Mouse (Mus musculus) liver, embryonic 11.5 days (tissue): ENCODE measurements around the gene Noto. TPM values are rescaled to one million over a fixed set of nuclear protein-coding genes. Genes with fewer than 3 reads are reported as not detected.

Experiments
- ATAC-seq: fragments of 200-750 bp; cut with Nextera tagmentation; replicated peaks from 2 replicates; pipeline ENCODE4 v1.8.0; 2017; ENCODE audit warnings: moderate number of reproducible peaks, mild to moderate bottlenecking, moderate TSS enrichment, moderate library complexity; ENCODE audit not compliant: low FRiP score
- DNase-seq: peaks from one replicate; pipeline ENCODE4 v3.0.0-alpha.2; 2017; ENCODE audit warnings: low spot score
- H3K27ac ChIP-seq: fragments of 300-500 bp; sonication (generic); 2 replicates; pipeline ENCODE4 v1.5.1; 2014; ENCODE audit warnings: mild to moderate bottlenecking, low read depth, low read length, control low read depth
- H3K27me3 ChIP-seq: fragments of 300-500 bp; sonication (generic); replicated peaks from 2 replicates; pipeline ENCODE4 v1.6.1; 2014; ENCODE audit warnings: low read length, mixed read lengths; ENCODE audit not compliant: control insufficient read depth, insufficient read depth
- H3K36me3 ChIP-seq: fragments of 300-500 bp; sonication (generic); 2 replicates; pipeline ENCODE4 v1.6.1; 2014; ENCODE audit warnings: mild to moderate bottlenecking, low read length, moderate library complexity, mixed read lengths; ENCODE audit not compliant: control insufficient read depth, insufficient read depth
- H3K4me1 ChIP-seq: fragments of 300-500 bp; sonication (generic); replicated peaks from 2 replicates; pipeline ENCODE4 v1.6.1; 2014; ENCODE audit warnings: low read length, mixed read lengths; ENCODE audit not compliant: control insufficient read depth, insufficient read depth
- H3K4me2 ChIP-seq: fragments of 300-500 bp; sonication (generic); 2 replicates; pipeline ENCODE4 v1.6.1; 2014; ENCODE audit warnings: mild to moderate bottlenecking, control low read depth, moderate library complexity
- H3K4me3 ChIP-seq: fragments of 300-500 bp; sonication (generic); 2 replicates; pipeline ENCODE4 v1.5.1; 2014; ENCODE audit warnings: low read depth, low read length, control low read depth
- H3K9ac ChIP-seq: fragments of 300-500 bp; sonication (generic); 2 replicates; pipeline ENCODE4 v1.6.1; 2014; ENCODE audit warnings: low read depth, low read length, control low read depth
- H3K9me3 ChIP-seq: fragments of 300-500 bp; sonication (generic); 2 replicates; pipeline ENCODE4 v1.6.1; 2016; ENCODE audit warnings: low read length, inconsistent platforms, mixed read lengths; ENCODE audit not compliant: control insufficient read depth
- WGBS: fragments of 180-500 bp; shearing (Covaris S2); extraction: QIAGEN DNeasy Blood & Tissue Kit; methylation state at CpG from one replicate; pipeline ENCODE4 v1.1.7; 2014; 5-methylcytosine and 5-hydroxymethylcytosine counted together
- polyA plus RNA-seq: library from polyadenylated mRNA; unstranded; fragments of >200 nt; fragmentation: Nextera tagmentation; extraction: Ambion mirVana; gene quantifications from 2 replicates; pipeline ENCODE4 v1.2.1, GENCODE M21; 2014

The Noto gene
- polyA plus RNA-seq: not detected in 2 replicates

DNA sequence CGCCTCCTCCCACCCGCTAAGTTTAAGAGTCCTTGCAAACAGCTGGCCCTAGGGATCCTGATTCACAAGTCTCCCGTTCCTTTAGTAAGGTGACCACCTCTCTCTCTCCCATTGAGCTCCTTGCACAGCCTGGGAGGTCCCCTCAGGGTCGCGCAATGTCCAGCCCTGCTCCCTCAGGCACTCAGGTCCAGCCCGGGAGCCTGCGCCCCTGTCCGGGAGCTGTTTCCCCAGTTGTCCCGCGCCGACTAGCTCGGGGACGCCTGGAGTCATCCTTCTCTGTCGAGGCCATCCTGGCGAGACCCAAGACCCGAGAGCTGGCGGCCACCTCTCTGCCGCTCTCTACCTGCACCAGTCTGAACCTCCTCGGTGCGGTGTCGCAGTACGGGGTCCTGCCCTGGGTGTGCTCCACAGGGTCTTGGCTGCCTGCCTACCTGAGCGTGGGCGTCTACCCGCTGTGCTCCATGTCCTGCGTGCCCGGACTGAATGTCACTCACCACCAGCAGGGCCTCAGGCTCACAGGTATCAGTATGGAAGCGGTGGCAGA, at the start of gene Noto:
Gene Noto, plus strand, starts transcription at position 51 of the 544 bp plus-strand sequence.
- Histone ChIP-seq H3K4me2 (peak within 1 kb of the TSS; percentile 29; the same call in 1 of the 2 replicates), H3K36me3 (no peaks in the 10 kb centered on the region), H3K9ac (no peak within 1 kb of the TSS), H3K9me3 (no peaks in the 10 kb centered on the region), H3K27ac (no peak within 1 kb of the TSS), H3K27me3 (peaks cover 31% of the 10 kb centered on the region), H3K4me3 (no peak within 1 kb of the TSS), H3K4me1 (no peaks in the 10 kb centered on the region)
- WGBS: 19% methylated on average over 28 of the region's 28 CpGs
- no peak for DNase-seq
- ATAC-seq: no peak

DNA sequence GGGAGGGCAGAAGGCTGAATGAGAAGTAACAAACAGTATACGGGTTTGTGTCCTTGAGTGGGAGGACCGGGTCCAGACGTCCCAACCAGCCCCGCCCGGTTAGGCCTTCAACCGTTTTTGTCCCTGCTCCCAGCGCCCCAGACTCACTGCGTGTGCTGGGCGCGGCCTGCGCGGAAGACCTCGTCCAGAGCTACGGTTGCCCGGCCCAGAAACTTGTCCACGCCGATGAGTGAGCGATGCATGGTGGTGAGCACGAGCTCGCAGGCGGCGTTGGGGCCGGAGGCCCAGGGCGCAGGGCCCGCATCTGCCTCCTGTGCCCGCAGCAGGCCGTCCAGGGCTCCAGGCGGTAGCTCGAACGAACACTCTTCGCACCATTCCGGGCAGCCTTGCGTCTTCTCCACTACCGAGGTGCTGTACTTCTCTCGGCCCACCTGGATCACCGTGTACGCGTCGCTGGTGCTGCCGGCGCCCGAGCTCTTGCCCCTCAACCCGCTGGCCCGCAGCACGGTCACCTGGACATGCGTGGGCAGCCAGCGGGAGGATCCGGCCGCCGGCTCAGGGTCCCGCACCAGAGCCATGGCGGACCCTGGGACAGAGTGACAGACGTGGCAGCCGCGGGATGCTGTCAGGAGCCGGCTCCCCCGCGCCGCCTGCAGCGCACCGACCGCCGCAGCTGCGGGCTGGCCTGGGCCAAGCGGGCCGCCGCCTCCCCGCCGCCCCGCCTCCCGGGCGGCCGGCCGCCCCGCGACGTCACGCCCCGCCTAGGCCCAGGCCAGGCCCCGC, 49.5 kb upstream of the Noto start, which contains the start of gene Rab11fip5:
Gene Rab11fip5, minus strand, starts transcription at position 684 of the 783 bp plus-strand sequence.
- DNase-seq: peak; percentile 54
- no peak within 1 kb of the TSS for H3K27ac ChIP-seq
- H3K36me3 ChIP-seq: no peaks in the 10 kb centered on the region
- peak within 1 kb of the TSS; percentile 68 for H3K4me3 ChIP-seq
- peak within 1 kb of the TSS; percentile 100 for H3K4me2 ChIP-seq
- ATAC-seq: peak; percentile 16; the same call in 1 of the 2 replicates
- peaks cover 2% of the 10 kb centered on the region; the same call in 1 of the 2 replicates for H3K27me3 ChIP-seq
- H3K9ac ChIP-seq: peak within 1 kb of the TSS; percentile 66
- WGBS: 4% methylated on average over 80 of the region's 80 CpGs
- H3K9me3 ChIP-seq: no peaks in the 10 kb centered on the region
- H3K4me1 ChIP-seq: peaks cover 22% of the 10 kb centered on the region

DNA sequence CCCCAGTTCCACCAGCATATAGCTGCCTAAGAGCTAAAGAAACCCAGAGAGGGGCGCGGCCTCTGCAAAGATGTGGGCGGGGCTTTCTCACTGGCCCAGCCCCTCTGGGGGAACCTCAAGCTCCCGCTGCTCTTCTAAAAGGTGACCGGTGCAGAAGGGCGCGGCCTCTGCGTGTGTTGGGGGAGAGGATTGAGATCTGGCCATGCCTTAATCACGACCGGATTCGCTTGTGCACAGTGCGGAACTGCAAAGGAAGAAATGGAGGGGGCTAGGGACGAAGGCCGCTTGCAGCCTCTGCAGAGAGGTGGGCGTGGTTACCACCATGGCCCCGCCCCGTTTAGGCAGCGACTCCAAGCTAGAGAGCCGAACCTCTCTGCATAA, 49.0 kb upstream of the Noto start:
- H3K4me3 ChIP-seq: peak overlapping the region; percentile 68
- H3K27me3 ChIP-seq: peaks cover 2% of the 10 kb centered on the region; the same call in 1 of the 2 replicates
- WGBS: under 1% methylated on average over 19 of the region's 19 CpGs
- H3K27ac ChIP-seq: no peak overlapping the region
- peak overlapping the region; percentile 100 for H3K4me2 ChIP-seq
- peaks cover 20% of the 10 kb centered on the region for H3K4me1 ChIP-seq
- peak overlapping the region; percentile 13; the same call in 1 of the 2 replicates for H3K9ac ChIP-seq
- no peaks in the 10 kb centered on the region for H3K9me3 ChIP-seq
- ATAC-seq (peak; percentile 96), DNase-seq (peak; percentile 98)
- no peaks in the 10 kb centered on the region for H3K36me3 ChIP-seq

DNA sequence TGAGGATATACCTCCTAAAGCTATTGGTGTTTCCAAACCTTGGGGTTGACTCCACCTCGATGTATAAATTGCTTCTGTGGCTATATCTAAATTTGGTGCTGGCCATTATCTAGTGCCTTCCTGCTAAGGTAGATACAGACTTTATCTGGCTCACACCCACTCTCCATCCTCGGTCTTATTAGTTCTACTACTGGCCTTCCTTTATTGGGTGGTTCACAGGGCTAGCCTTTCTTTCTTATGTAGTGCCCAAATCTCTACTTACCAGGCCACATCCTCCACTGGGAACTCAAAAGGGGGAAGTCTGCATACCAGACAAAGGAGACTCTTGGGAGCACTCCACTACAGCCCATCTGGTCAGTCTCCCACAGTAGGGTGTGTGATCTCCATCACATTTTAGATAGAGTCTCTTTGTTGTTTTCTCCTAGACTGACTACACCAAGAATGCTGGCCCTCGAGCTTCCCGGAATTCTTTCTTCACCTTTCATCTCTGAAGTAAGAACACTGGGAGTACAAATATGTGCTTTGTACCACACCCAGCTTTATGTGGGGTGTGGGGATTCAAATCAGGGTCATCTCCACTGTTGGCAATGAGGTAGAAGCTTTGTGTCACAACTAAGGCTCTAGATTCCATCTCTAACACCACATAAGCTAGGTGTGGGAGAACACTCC, 46.5 kb upstream of the Noto start:
- Histone ChIP-seq H3K27me3 (no peaks in the 10 kb centered on the region), H3K4me1 (peaks cover 37% of the 10 kb centered on the region), H3K4me3 (no peak overlapping the region), H3K9me3 (no peaks in the 10 kb centered on the region), H3K36me3 (no peaks in the 10 kb centered on the region), H3K9ac (no peak overlapping the region), H3K4me2 (0 out of 2 replicates have a peak overlapping the region, but pooled peaks have one; percentile 9), H3K27ac (no peak overlapping the region)
- DNase-seq (no peak), ATAC-seq (no peak)
- 52% methylated on average over 4 of the region's 4 CpGs for WGBS

DNA sequence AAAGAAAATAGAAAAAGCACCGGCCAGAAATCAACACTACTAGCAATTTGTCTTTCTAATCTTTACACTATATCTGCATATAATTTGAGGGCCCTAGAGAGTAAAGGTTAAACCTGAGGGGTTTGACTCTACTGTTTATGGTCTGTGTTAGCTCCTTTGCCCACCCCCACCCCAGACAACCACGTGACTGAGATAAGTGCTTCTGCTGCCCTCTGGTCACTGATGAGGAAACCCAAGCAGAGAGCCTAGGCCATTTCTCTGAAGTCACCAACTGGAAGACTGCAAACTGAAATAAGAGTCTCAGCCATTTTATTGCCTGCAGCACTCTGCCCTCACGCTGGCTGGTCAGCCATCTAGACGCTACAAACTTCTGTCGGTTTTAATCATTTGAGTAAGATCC, 45.8 kb upstream of the Noto start:
- peaks cover 37% of the 10 kb centered on the region for H3K4me1 ChIP-seq
- H3K27ac ChIP-seq: no peak overlapping the region
- no peak overlapping the region; the same call in 1 of the 2 replicates for H3K4me2 ChIP-seq

GRCm38 (mm10) chr6:85378629-85379028, 45.1 kb upstream of the Noto start:
- ATAC-seq (no peak), DNase-seq (no peak)
- H3K9ac ChIP-seq: no peak overlapping the region
- peaks cover 37% of the 10 kb centered on the region for H3K4me1 ChIP-seq
- WGBS: 39% methylated on average over 8 of the region's 8 CpGs
- H3K27me3 ChIP-seq: no peaks in the 10 kb centered on the region
- no peaks in the 10 kb centered on the region for H3K9me3 ChIP-seq
- H3K4me2 ChIP-seq: no peak overlapping the region
- no peak overlapping the region for H3K4me3 ChIP-seq
- H3K27ac ChIP-seq: no peak overlapping the region
- no peaks in the 10 kb centered on the region for H3K36me3 ChIP-seq

More for the DNA sequence above, 45.8 kb upstream of the Noto start:
- Histone ChIP-seq H3K27me3 (no peaks in the 10 kb centered on the region), H3K9me3 (no peaks in the 10 kb centered on the region), H3K4me3 (no peak overlapping the region), H3K36me3 (no peaks in the 10 kb centered on the region), H3K9ac (no peak overlapping the region)
- 41% methylated on average over 5 of the region's 5 CpGs for WGBS
- no peak for DNase-seq
- no peak for ATAC-seq

DNA sequence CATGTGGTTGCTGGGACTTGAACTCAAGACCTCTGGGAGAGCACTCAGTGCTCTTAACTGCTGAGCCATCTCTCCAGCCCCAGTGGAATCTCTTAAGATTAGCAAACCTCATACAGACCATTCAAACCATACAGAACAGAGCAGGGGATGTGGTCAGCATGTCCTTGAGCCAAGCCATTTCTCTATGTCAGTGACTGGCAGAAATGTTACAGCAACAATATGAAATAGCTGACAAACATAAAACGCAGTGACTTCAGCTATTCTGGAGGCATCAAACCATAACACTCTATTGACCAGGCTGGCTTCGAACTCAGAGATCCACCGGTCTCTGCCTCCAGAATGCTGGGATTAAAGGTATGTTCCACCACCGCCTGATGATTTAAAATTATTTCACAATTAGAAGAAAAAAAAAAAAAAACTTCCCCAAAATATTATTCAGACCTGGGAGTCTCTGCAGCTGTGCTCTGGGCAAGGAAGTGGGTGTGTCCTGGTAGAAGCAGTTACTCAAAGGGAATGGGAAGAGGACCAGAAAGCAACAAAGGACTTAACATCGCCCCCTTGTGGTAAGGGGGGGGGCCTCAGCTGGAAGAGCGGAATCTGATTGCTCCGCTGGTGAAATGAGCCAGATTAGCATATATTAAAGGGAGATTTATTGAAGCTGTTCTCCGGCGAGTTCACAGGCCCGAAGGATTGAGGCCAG, 43.3 kb upstream of the Noto start:
- H3K36me3 ChIP-seq: no peaks in the 10 kb centered on the region
- peak overlapping the region; percentile 74 for H3K4me2 ChIP-seq
- no peaks in the 10 kb centered on the region for H3K9me3 ChIP-seq
- H3K4me1 ChIP-seq: peaks cover 37% of the 10 kb centered on the region
- no peak overlapping the region for H3K27ac ChIP-seq
- no peaks in the 10 kb centered on the region for H3K27me3 ChIP-seq
- ATAC-seq (peak; percentile 66), DNase-seq (peak; percentile 67)
- H3K9ac ChIP-seq: no peak overlapping the region
- peak overlapping the region; percentile 38 for H3K4me3 ChIP-seq
- WGBS: 24% methylated on average over 10 of the region's 10 CpGs
